Mouse (Mus musculus) kidney, adult 8-10 months (tissue): Measurements from ENCODE around the gene Peli2.

Experiments
- DNase-seq, 2 experiments: peaks; one replicate each; pipeline ENCODE4 v3.0.0; 2022

The Peli2 gene

DNA sequence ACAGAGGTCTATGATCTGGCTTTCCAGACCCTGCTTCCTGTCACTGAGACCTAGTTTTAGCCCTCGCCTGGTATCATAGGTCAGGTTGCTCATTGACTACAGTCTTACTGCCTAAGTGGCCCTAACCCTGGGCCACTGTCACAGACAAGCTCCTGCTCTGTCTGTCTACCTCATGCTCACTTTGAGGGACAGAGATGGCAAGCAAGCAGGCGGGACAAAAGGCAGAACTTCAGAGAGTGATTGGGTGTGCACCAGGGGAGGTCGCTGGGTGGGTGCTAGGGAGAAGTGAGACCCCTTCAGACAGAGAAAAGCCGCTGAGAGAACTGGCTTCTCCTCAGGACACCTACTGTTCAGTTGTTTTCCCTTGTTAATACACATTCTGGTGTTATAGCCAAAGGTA is 6.3 kb downstream of the Peli2 start:
- no peak for DNase-seq

DNA sequence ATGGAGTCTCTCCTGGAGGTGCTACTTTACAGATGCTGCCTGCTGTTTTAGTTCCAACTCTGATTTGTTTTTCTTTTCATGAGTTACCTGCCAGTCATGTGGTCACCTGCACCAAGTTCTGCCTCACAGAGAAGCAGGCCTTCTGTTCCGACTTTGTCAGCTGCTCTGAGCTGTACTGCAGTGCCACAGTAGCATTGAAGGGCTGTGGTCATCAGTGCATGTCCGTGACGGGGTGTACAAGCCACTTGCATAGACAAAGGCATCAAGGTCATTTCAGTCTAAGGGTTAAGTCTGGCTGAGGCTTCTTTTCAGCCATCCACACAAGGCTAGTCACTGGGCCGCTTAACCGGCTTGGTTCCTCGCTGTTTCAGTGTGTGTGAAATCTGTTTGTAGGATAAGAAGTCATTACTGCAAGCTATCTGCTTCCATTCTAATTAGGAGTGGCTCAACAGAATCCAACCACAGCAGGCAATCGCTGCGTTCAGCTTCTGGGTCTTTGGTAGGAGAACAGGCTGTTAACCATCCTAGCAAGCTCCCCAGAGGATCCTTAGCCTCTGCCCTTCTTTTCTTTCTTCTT is 7.1 kb downstream of the Peli2 start:
- peak; percentile 59 to 73 for DNase-seq

DNA sequence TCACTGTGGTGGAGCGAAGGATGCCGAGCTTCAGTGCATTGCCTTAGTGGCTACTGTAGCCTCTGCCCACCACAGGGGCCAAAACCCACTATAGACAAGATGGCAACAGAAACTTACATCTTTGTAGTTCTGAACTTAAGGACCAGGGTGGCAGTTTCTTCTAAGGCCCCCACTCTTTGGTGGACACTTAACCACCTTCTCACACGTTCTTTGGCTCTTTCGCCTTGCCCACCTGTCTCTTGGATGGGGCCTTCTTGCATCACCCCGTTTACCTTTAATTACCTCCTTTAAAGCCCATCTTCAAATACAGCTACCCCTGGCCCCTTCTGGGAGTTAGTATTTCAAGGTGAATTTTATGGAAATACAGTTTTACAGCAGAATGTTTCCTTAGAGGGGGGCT is 8.1 kb downstream of the Peli2 start:
- no peak for DNase-seq

GRCm38 (mm10) chr14:48130021-48130420 is 9.4 kb downstream of the Peli2 start:
- DNase-seq, result no peak

- peak; percentile 74 to 87 for DNase-seq
Observed at GRCm38 (mm10) chr14:48130761-48131575, 10.3 kb downstream of the Peli2 start.

DNA sequence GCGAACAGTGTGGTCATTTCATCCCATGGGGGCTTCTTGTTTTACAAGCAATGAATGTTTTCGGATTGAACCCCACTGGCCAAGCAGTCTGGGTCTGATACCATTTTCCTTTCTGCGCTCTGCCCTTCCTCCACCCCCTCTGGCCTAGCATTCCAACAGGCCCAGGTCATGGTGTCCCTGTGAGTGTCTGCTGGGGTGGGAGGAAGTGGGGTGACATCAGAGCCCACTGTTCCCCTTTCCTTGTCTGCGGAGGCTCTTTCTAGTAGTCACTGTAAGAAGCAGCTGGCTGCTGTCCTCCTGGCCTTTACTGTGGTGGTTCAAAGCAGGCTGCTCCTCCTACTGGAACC is 10.9 kb downstream of the Peli2 start:
- DNase-seq, result peak in 1 of 2 experiments; percentile 47

DNA sequence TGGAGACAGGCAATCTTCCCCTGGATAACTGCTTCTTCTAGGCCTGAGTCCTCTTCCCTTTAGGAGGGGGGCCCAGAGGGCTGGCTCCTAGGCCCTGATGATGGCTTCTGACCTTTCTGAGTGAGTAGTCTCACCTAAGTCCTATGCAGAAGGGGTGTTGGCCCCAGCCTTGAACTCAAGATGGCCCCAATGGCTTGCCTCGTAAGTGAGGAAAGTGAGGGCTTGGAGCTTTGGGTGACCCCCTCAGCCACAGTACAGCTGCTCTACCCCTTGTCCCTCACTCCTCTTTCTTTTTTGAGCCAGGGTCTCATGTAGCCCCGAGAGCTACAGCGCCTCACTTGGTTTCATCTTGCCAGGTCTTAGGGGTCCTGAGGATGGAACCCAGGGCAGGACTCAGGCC is 11.6 kb downstream of the Peli2 start:
- DNase-seq, result no peak

DNA sequence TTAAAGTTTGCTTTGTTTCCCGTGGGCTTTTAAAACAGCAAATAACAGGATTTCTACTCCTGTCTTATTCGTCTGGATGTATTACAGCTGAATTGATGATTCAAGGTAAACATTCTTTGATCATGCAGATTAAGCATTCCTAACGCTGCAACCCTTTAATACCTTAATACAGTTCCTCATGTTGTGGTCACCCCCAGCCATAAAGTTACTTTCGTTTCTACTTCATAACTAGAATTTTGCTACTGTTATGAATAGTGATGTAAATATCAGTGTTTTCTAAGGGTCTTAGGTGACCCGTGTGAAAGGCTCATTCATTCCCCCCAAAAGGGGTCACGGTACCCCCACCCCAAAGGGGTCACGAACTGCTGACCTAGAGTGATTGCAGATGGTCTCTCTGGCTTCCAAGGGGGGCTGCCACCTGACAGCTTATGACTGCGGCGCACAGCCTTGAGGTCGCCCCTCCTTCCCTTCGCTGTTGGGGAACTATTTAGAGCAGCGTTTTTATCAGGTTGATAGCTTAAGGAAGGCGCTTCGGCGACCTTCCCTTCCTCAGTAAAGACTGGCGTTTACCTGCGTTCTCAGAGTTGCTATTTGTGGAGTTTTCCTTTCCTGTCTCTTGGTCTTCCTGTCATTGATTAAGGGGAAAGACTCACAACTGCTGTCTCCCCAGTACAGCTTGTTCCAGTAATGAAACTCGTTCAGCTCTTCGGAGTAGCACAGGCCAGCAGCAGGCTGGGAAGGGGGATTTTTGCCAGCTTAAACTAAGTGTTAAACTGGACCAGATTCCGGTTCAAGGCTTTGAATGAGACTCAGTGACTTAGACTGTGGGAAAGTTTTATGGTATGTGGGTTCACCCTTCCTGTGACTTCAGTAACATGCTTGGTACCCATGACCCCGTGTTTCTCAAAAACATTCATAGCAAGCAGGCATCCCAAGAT is 12.5 kb downstream of the Peli2 start:
- no peak for DNase-seq

- DNase-seq, result peak; percentile 66 to 77
Observed at GRCm38 (mm10) chr14:48134344-48134743, 13.7 kb downstream of the Peli2 start.

DNA sequence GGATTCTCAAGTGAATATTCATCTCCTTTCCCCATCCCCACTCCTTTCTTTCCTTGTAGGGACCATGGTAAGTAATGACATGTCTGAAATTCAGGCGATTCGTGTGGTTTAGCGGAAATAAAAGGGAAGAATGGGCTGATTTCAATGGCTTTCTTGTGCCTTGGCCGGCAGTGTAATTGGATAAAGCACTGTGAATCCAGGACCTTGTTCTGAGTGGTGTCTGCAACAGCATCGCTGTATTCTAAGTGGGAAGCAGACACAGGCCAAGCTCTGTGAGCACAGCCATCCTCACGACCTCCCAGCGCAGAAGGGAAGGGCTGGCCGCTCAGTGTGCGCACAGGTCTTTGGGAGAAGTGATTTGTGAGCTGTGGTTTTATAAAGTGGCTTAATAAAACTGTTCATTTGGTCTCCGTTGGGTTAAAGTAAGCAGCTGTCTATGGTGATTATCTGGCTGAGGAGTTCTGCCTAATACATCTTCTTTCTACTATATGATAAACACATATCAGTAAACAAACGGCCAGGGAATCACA is 15.3 kb downstream of the Peli2 start:
- DNase-seq, result no peak

- DNase-seq, result no peak
Observed at GRCm38 (mm10) chr14:48137731-48138130, 17.1 kb downstream of the Peli2 start.

- DNase-seq, result no peak
Observed at GRCm38 (mm10) chr14:48138138-48138537, 17.5 kb downstream of the Peli2 start.

- DNase-seq, result no peak
Observed at GRCm38 (mm10) chr14:48139409-48139808, 18.8 kb downstream of the Peli2 start.

GRCm38 (mm10) chr14:48141694-48142093 is 21.1 kb downstream of the Peli2 start:
- DNase-seq, result peak in 1 of 2 experiments; percentile 47

DNA sequence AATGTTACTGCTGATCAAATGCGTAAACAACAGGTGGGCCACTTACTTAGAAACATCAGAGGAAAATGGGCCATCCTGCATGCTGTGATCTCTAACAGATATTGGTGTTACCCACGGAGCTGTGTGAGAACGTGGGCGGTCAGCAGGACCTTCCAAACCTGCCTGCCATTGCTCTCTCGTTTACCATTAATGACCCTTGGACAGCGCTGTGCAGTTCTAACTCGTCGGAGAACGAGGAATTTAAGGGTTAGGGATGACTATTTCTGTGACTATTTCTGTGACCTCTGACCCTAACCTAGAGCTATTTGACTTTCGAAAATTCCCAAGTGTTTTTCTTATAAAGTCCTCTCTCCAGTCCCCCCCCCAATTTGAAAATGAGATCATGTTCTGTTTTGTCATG is 22.1 kb downstream of the Peli2 start:
- DNase-seq, result no peak

DNA sequence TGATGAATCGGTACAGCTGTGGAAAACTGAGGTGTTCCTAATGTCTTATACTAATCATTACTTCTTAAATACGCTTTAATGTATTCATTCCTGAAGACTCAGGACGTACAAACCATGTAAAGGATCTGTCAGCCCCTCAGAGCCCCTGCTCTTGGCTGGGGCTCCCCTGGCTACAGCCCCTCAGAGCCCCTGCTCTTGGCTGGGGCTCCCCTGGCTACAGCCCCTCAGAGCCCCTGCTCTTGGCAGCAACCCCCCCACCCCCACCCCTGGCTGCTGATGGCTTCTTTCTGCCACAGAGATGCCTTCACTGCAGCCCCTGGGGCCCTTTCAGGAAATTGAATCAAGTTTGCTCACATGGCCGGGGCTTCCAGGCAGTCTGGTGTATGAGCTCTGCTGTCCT is 22.5 kb downstream of the Peli2 start:
- no peak for DNase-seq

DNA sequence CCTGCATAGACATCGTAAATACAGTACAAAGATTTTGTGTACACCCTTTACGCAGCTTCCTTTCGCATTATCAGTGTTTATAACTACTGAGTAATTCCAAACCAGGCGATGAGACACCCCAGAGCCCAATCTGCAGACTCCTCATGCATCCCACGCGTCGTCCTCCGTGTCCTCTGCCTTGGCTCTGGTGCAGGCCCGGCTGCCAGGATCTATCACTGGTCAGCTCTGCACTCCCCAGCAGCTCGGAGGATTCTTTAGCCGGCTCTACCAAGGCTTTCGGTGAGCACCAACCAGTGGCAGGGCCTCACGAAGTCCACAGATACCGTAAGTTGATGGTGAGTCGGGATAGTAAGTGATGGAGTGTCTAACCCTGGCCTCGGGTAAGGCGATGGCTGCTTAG is 23.7 kb downstream of the Peli2 start:
- no peak for DNase-seq

- DNase-seq, result no peak
Observed at GRCm38 (mm10) chr14:48147688-48148087, 27.1 kb downstream of the Peli2 start.

- DNase-seq, result no peak
Observed at GRCm38 (mm10) chr14:48148615-48149014, 28.0 kb downstream of the Peli2 start.

- DNase-seq, result no peak
Observed at GRCm38 (mm10) chr14:48149351-48149750, 28.7 kb downstream of the Peli2 start.

DNA sequence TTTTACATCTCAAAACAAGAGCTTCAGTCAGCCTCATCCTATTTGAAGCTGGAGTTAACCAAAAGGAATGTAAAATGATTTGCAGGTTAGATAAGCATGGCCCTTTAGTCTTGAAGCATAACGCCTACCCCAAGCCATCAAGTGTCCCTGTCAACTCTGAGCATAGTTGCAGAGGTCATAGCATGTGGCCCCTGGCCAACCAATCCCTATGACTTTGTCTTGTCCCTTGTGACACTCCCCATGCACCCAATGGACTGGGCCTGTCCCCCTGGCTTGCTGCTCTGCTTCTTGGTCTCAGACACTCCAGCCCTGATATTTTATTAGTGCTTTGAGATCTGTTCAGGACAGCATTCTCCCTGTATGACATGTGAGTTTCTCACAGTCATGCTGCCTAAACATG is 30.3 kb downstream of the Peli2 start:
- DNase-seq, result no peak

- no peak for DNase-seq
Observed at GRCm38 (mm10) chr14:48151554-48151953, 30.9 kb downstream of the Peli2 start.

GRCm38 (mm10) chr14:48153064-48153463 is 32.4 kb downstream of the Peli2 start:
- no peak for DNase-seq
